Mouse (Mus musculus): ENCODE measurements at regions not wholly inside any gene's neighbourhood (a gene's known extent, or its start where the extent isn't known, plus 50 kb on each side); places are given as distances from the start of the nearest gene placed in this dataset.
A peak's percentile ranks its signal among the peaks of the same experiment; 100 is the strongest.

- no peak for DNase-seq (ENCODE audit: low spot score)
Measured at GRCm38 (mm10) chr11:55712350-55712749, 104.4 kb upstream of the Glra1 start.

- DNase-seq (ENCODE audit: low spot score): no peak
Measured at GRCm38 (mm10) chr11:55707467-55707866, 99.5 kb upstream of the Glra1 start.

- no peak for DNase-seq (ENCODE audit: low spot score)
Measured at GRCm38 (mm10) chr11:55701921-55702320, 93.9 kb upstream of the Glra1 start.

GRCm38 (mm10) chr11:55685031-55685519 is 77.1 kb upstream of the Glra1 start:
- DNase-seq (ENCODE audit: low spot score): no peak

- peak; percentile 5 for DNase-seq (ENCODE audit: low spot score)
Measured at GRCm38 (mm10) chr11:55682351-55682961, 74.5 kb upstream of the Glra1 start.

GRCm38 (mm10) chr11:55681226-55681980 is 73.4 kb upstream of the Glra1 start:
- no peak for DNase-seq (ENCODE audit: low spot score)

- no peak for DNase-seq (ENCODE audit: low spot score)
Measured at GRCm38 (mm10) chr11:55663108-55663507, 55.1 kb upstream of the Glra1 start.

GRCm38 (mm10) chr11:55662283-55662682 is 54.3 kb upstream of the Glra1 start:
- no peak for DNase-seq (ENCODE audit: low spot score)

All from ovary, postnatal 14 days (tissue).